Mouse (Mus musculus) midbrain, embryonic 13.5 days (tissue): Measurements from ENCODE around the gene Yap1. TPM values are rescaled to one million over a fixed set of nuclear protein-coding genes. Genes with fewer than 3 reads are reported as not detected.

Experiments
- ATAC-seq: fragments of 200-750 bp; cut with Nextera tagmentation; 2 replicates; pipeline ENCODE4 v1.8.0; 2017; ENCODE audit warnings: mild to moderate bottlenecking, moderate TSS enrichment, moderate library complexity
- H3K27ac ChIP-seq: fragments of 300-500 bp; sonication (generic); 2 replicates; pipeline ENCODE4 v1.5.1; 2015; ENCODE audit warnings: inconsistent platforms, mild to moderate bottlenecking, moderate library complexity
- H3K27me3 ChIP-seq: fragments of 300-500 bp; sonication (generic); 2 replicates; pipeline ENCODE4 v1.6.1; 2015; ENCODE audit warnings: mild to moderate bottlenecking, inconsistent platforms
- H3K36me3 ChIP-seq: fragments of 300-500 bp; sonication (generic); 2 replicates; pipeline ENCODE4 v1.6.1; 2015; ENCODE audit warnings: mild to moderate bottlenecking, inconsistent platforms
- H3K4me1 ChIP-seq: fragments of 300-500 bp; sonication (generic); replicated peaks from 2 replicates; pipeline ENCODE4 v1.6.1; 2015; ENCODE audit warnings: inconsistent platforms
- H3K4me2 ChIP-seq: fragments of 300-500 bp; sonication (generic); replicated peaks from 2 replicates; pipeline ENCODE4 v1.6.1; 2015; ENCODE audit warnings: moderate library complexity, mild to moderate bottlenecking, inconsistent platforms
- H3K4me3 ChIP-seq: fragments of 300-500 bp; sonication (generic); replicated peaks from 2 replicates; pipeline ENCODE4 v1.5.1; 2015; ENCODE audit warnings: mild to moderate bottlenecking, inconsistent platforms
- H3K9ac ChIP-seq: fragments of 300-500 bp; sonication (generic); replicated peaks from 2 replicates; pipeline ENCODE4 v1.6.1; 2015; ENCODE audit warnings: mild to moderate bottlenecking, inconsistent platforms
- H3K9me3 ChIP-seq: fragments of 300-500 bp; sonication (generic); 2 replicates; pipeline ENCODE4 v1.6.1; 2016; ENCODE audit warnings: mild to moderate bottlenecking, inconsistent platforms
- WGBS: fragments of 180-500 bp; shearing (Covaris S2); methylation state at CpG from one replicate; pipeline ENCODE4 v1.1.7; 2015; 5-methylcytosine and 5-hydroxymethylcytosine counted together
- polyA plus RNA-seq: library from polyadenylated mRNA; unstranded; fragments of >200 nt; fragmentation: Nextera tagmentation; extraction: Ambion mirVana; gene quantifications from 2 replicates; pipeline ENCODE4 v1.2.1, GENCODE M21; 2015

Yap1 gene
- polyA plus RNA-seq, 1 experiment from 2014 or later = 13.1 TPM

GRCm38 (mm10) chr9:7943796-7944462, 60.5 kb downstream of the Yap1 start:
- Histone ChIP-seq H3K27me3 (no peaks in the 10 kb centered on the region), H3K4me2 (no peak overlapping the region), H3K4me3 (no peak overlapping the region), H3K27ac (no peak overlapping the region), H3K9me3 (no peaks in the 10 kb centered on the region), H3K36me3 (0 out of 2 replicates have a peak, but pooled peaks cover 9% of the 10 kb centered on the region), H3K9ac (no peak overlapping the region), H3K4me1 (no peaks in the 10 kb centered on the region)
- no peak for ATAC-seq
- 92% methylated on average over 7 of the region's 7 CpGs for WGBS

- WGBS = 91% methylated on average over 8 of the region's 8 CpGs
- Histone ChIP-seq H3K27ac (no peak overlapping the region), H3K4me1 (no peaks in the 10 kb centered on the region), H3K36me3 (0 out of 2 replicates have a peak, but pooled peaks cover 9% of the 10 kb centered on the region), H3K4me2 (no peak overlapping the region), H3K4me3 (no peak overlapping the region), H3K9ac (no peak overlapping the region), H3K27me3 (no peaks in the 10 kb centered on the region), H3K9me3 (no peaks in the 10 kb centered on the region)
- no peak for ATAC-seq
These were observed 61.7 kb downstream of the Yap1 start for GRCm38 (mm10) chr9:7942701-7943100.

GRCm38 (mm10) chr9:7940075-7940474, 64.3 kb downstream of the Yap1 start:
- no peak overlapping the region for H3K9ac ChIP-seq
- H3K36me3 ChIP-seq = peaks cover 21% of the 10 kb centered on the region
- no peaks in the 10 kb centered on the region for H3K9me3 ChIP-seq
- WGBS = 93% methylated on average over 4 of the region's 4 CpGs
- no peak overlapping the region for H3K27ac ChIP-seq
- no peak overlapping the region for H3K4me3 ChIP-seq
- no peak overlapping the region for H3K4me2 ChIP-seq
- no peak for ATAC-seq
- H3K4me1 ChIP-seq = no peaks in the 10 kb centered on the region
- no peaks in the 10 kb centered on the region for H3K27me3 ChIP-seq

- Histone ChIP-seq H3K36me3 (peaks cover 54% of the 10 kb centered on the region), H3K27ac (no peak overlapping the region), H3K9me3 (peaks cover 9% of the 10 kb centered on the region; the same call in 1 of the 2 replicates), H3K4me3 (no peak overlapping the region), H3K4me2 (no peak overlapping the region), H3K27me3 (no peaks in the 10 kb centered on the region), H3K9ac (no peak overlapping the region), H3K4me1 (no peaks in the 10 kb centered on the region)
- over 99% methylated on average over 10 of the region's 10 CpGs for WGBS
- ATAC-seq = no peak
These were observed 70.0 kb downstream of the Yap1 start for GRCm38 (mm10) chr9:7934419-7934818.

- H3K27ac ChIP-seq = no peak overlapping the region
- ATAC-seq = no peak
- H3K4me2 ChIP-seq = no peak overlapping the region
- no peaks in the 10 kb centered on the region for H3K4me1 ChIP-seq
- H3K27me3 ChIP-seq = no peaks in the 10 kb centered on the region
- no peak overlapping the region for H3K9ac ChIP-seq
- H3K36me3 ChIP-seq = peaks cover 31% of the 10 kb centered on the region
- H3K4me3 ChIP-seq = no peak overlapping the region
- WGBS = 89% methylated on average over 6 of the region's 6 CpGs
- H3K9me3 ChIP-seq = peaks cover 9% of the 10 kb centered on the region; the same call in 1 of the 2 replicates
These were observed 74.8 kb downstream of the Yap1 start for GRCm38 (mm10) chr9:7929552-7929951.

GRCm38 (mm10) chr9:7928866-7929265, 75.5 kb downstream of the Yap1 start:
- H3K9ac ChIP-seq = no peak overlapping the region
- H3K36me3 ChIP-seq = peaks cover 24% of the 10 kb centered on the region
- H3K9me3 ChIP-seq = peaks cover 9% of the 10 kb centered on the region; the same call in 1 of the 2 replicates
- no peaks in the 10 kb centered on the region for H3K4me1 ChIP-seq
- WGBS = 96% methylated on average over 3 of the region's 3 CpGs
- ATAC-seq = no peak
- no peak overlapping the region for H3K4me3 ChIP-seq
- no peaks in the 10 kb centered on the region for H3K27me3 ChIP-seq
- no peak overlapping the region for H3K4me2 ChIP-seq
- H3K27ac ChIP-seq = no peak overlapping the region

- 94% methylated on average over 3 of the region's 3 CpGs for WGBS
- ATAC-seq = no peak
- no peak overlapping the region for H3K4me2 ChIP-seq
These were observed 76.1 kb downstream of the Yap1 start for GRCm38 (mm10) chr9:7928207-7928793.

GRCm38 (mm10) chr9:7914925-7915324, 89.5 kb downstream of the Yap1 start:
- peak overlapping the region; percentile 30 for H3K4me3 ChIP-seq
- ATAC-seq = no peak
- no peak overlapping the region for H3K27ac ChIP-seq
- H3K4me2 ChIP-seq = peak overlapping the region; percentile 54
- H3K36me3 ChIP-seq = no peaks in the 10 kb centered on the region
- peaks cover 10% of the 10 kb centered on the region; the same call in 1 of the 2 replicates for H3K4me1 ChIP-seq
- WGBS = 60% methylated on average over 8 of the region's 8 CpGs
- no peaks in the 10 kb centered on the region for H3K9me3 ChIP-seq
- 0 out of 2 replicates have a peak overlapping the region, but pooled peaks have one; percentile 21 for H3K9ac ChIP-seq
- H3K27me3 ChIP-seq = no peaks in the 10 kb centered on the region

More at GRCm38 (mm10) chr9:7928207-7928793, 76.1 kb downstream of the Yap1 start:
- no peak overlapping the region for H3K9ac ChIP-seq
- H3K27me3 ChIP-seq = no peaks in the 10 kb centered on the region
- H3K36me3 ChIP-seq = peaks cover 20% of the 10 kb centered on the region
- no peaks in the 10 kb centered on the region for H3K4me1 ChIP-seq
- peaks cover 9% of the 10 kb centered on the region; the same call in 1 of the 2 replicates for H3K9me3 ChIP-seq
- no peak overlapping the region for H3K27ac ChIP-seq
- H3K4me3 ChIP-seq = no peak overlapping the region

GRCm38 (mm10) chr9:7914487-7914886, 89.9 kb downstream of the Yap1 start:
- 3% methylated on average over 11 of the region's 11 CpGs for WGBS
- peak overlapping the region; percentile 36; the same call in 1 of the 2 replicates for H3K9ac ChIP-seq
- H3K4me1 ChIP-seq = peaks cover 10% of the 10 kb centered on the region; the same call in 1 of the 2 replicates
- H3K27me3 ChIP-seq = no peaks in the 10 kb centered on the region
- no peak overlapping the region for H3K27ac ChIP-seq
- H3K4me3 ChIP-seq = peak overlapping the region; percentile 30
- peak; percentile 95 for ATAC-seq
- peak overlapping the region; percentile 54 for H3K4me2 ChIP-seq
- no peaks in the 10 kb centered on the region for H3K36me3 ChIP-seq
- H3K9me3 ChIP-seq = no peaks in the 10 kb centered on the region

GRCm38 (mm10) chr9:7913953-7914352, 90.4 kb downstream of the Yap1 start:
- Histone ChIP-seq H3K4me2 (peak overlapping the region; percentile 54), H3K36me3 (no peaks in the 10 kb centered on the region), H3K9me3 (no peaks in the 10 kb centered on the region), H3K9ac (peak overlapping the region; percentile 36; the same call in 1 of the 2 replicates), H3K4me1 (peaks cover 10% of the 10 kb centered on the region; the same call in 1 of the 2 replicates), H3K27ac (no peak overlapping the region), H3K27me3 (no peaks in the 10 kb centered on the region), H3K4me3 (peak overlapping the region; percentile 30)
- 50% methylated on average over 19 of the region's 19 CpGs for WGBS
- ATAC-seq = peak; percentile 74

GRCm38 (mm10) chr9:7907351-7907985, 96.9 kb downstream of the Yap1 start:
- Histone ChIP-seq H3K4me3 (no peak overlapping the region), H3K36me3 (no peaks in the 10 kb centered on the region), H3K27me3 (no peaks in the 10 kb centered on the region), H3K27ac (no peak overlapping the region), H3K4me2 (no peak overlapping the region), H3K4me1 (no peaks in the 10 kb centered on the region), H3K9me3 (no peaks in the 10 kb centered on the region), H3K9ac (no peak overlapping the region)
- 80% methylated on average over 2 of the region's 2 CpGs for WGBS
- no peak for ATAC-seq

GRCm38 (mm10) chr9:7906564-7906963, 97.8 kb downstream of the Yap1 start:
- Histone ChIP-seq H3K4me3 (no peak overlapping the region), H3K36me3 (no peaks in the 10 kb centered on the region), H3K27ac (no peak overlapping the region), H3K27me3 (no peaks in the 10 kb centered on the region), H3K9ac (no peak overlapping the region), H3K4me1 (no peaks in the 10 kb centered on the region), H3K4me2 (no peak overlapping the region), H3K9me3 (no peaks in the 10 kb centered on the region)
- WGBS = 92% methylated on average over 1 of the region's 1 CpGs
- no peak for ATAC-seq
